Mouse (Mus musculus) thymus, adult 2 months (tissue): ENCODE measurements at regions not wholly inside any gene's neighbourhood (a gene's known extent, or its start where the extent isn't known, plus 50 kb on each side); places are given as distances from the start of the nearest gene placed in this dataset.

ENCODE experiments used
- DNase-seq: peaks from one replicate; pipeline ENCODE4 v3.0.0; 2021
- H3K27ac ChIP-seq: fragments of 200-500 bp; 2 replicates; pipeline ENCODE4 v1.5.1; 2012; ENCODE audit warnings: low read length, control low read depth; ENCODE audit not compliant: control insufficient read depth, insufficient read depth
- H3K27me3 ChIP-seq: fragments of 200-500 bp; 2 replicates; pipeline ENCODE4 v1.6.1; 2012; ENCODE audit warnings: mild to moderate bottlenecking, low read length, moderate library complexity, mixed read lengths; ENCODE audit not compliant: control insufficient read depth, insufficient read depth
- H3K36me3 ChIP-seq: fragments of 200-500 bp; 2 replicates; pipeline ENCODE4 v1.6.1; 2012; ENCODE audit warnings: mild to moderate bottlenecking, low read length, moderate library complexity; ENCODE audit not compliant: control insufficient read depth, insufficient read depth
- H3K4me1 ChIP-seq: fragments of 200-500 bp; replicated peaks from 2 replicates; pipeline ENCODE4 v1.6.1; 2012; ENCODE audit warnings: low read length; ENCODE audit not compliant: control insufficient read depth, insufficient read depth
- H3K4me3 ChIP-seq: fragments of 200-500 bp; 2 replicates; pipeline ENCODE4 v1.5.1; 2012; ENCODE audit warnings: mild to moderate bottlenecking, low read length, control low read depth, moderate library complexity; ENCODE audit not compliant: control insufficient read depth, insufficient read depth
- CTCF ChIP-seq: fragments of 200-500 bp; IDR thresholded peaks from 2 replicates; pipeline ENCODE4 v1.5.1; 2012; ENCODE audit warnings: mild to moderate bottlenecking, control low read depth, low read length, moderate library complexity, borderline replicate concordance; ENCODE audit not compliant: control insufficient read depth, poor library complexity, insufficient read depth; ENCODE audit errors: extremely low read depth
- POLR2A ChIP-seq: fragments of 200-500 bp; IDR thresholded peaks from 2 replicates; pipeline ENCODE4 v1.6.1; 2012; ENCODE audit warnings: mild to moderate bottlenecking, low read length, control low read depth, moderate library complexity; ENCODE audit not compliant: control insufficient read depth, poor library complexity, insufficient read depth; ENCODE audit errors: extremely low read depth
- WGBS: fragments of 180-500 bp; shearing (Covaris S2); methylation state at CpG from one replicate; pipeline ENCODE4 v1.1.7; 2018; 5-methylcytosine and 5-hydroxymethylcytosine counted together

DNA sequence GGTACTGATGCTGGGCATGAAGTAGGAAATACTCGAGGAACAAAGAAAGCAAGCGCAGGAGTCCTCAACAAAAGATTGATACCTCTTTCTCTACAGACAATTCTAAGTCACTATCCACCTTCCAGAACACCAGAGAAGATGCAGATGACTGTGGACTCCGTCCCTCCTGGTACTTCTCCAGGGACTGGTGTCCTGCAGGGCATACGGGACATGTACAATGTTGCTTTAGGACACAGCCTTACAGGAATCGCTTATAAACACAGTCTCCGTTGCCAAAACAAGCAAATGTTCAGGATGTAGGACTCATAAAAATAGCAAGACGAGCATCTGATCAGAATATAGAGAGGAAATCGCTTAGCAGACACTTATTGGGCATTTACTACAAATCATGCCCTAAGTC is 162.6 kb upstream of the Klf7 start:
- no peak for TF ChIP-seq CTCF
- no peak for TF ChIP-seq POLR2A
- H3K27ac ChIP-seq, result no peak overlapping the region
- WGBS, result 88% methylated on average over 8 of the region's 8 CpGs

DNA sequence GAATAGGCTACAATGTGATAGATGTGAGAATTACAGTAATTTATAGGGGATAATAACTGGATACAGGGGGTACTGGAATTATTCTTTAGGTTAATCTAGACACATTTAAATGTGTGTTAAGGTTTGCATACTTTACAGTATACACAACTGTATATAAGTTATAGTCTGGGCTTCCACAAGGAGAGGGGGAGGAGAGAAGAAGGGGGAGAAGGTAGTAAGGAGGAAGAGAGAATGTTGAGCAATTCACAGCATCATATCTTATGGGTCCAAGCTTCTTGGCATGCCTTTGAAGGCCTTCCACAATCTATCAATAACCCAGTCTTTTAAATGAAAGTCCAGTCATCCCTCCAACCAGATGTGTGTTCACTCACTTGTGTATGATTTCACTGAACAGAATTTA is 153.8 kb upstream of the Klf7 start:
- Histone ChIP-seq H3K36me3 (no peaks in the 10 kb centered on the region), H3K4me3 (no peak overlapping the region), H3K27ac (no peak overlapping the region), H3K4me1 (no peaks in the 10 kb centered on the region), H3K27me3 (no peaks in the 10 kb centered on the region)
- no peak for DNase-seq
- TF ChIP-seq CTCF (no peak), POLR2A (no peak)

More for the DNA sequence above, 162.6 kb upstream of the Klf7 start:
- H3K36me3 ChIP-seq, result no peaks in the 10 kb centered on the region
- H3K4me3 ChIP-seq, result no peak overlapping the region
- no peaks in the 10 kb centered on the region for H3K4me1 ChIP-seq
- no peaks in the 10 kb centered on the region for H3K27me3 ChIP-seq
- no peak for DNase-seq

- H3K4me3 ChIP-seq, result no peak overlapping the region
- H3K36me3 ChIP-seq, result no peaks in the 10 kb centered on the region
- no peak for DNase-seq
- 96% methylated on average over 3 of the region's 3 CpGs for WGBS
- H3K27me3 ChIP-seq, result no peaks in the 10 kb centered on the region
- H3K27ac ChIP-seq, result no peak overlapping the region
- no peak for TF ChIP-seq POLR2A
- no peak for TF ChIP-seq CTCF
- no peaks in the 10 kb centered on the region for H3K4me1 ChIP-seq
Observed at GRCm38 (mm10) chr1:64275086-64275802, 153.2 kb upstream of the Klf7 start.

GRCm38 (mm10) chr1:64257237-64257636 is 135.2 kb upstream of the Klf7 start:
- WGBS, result 95% methylated on average over 2 of the region's 2 CpGs
- Histone ChIP-seq H3K4me1 (no peaks in the 10 kb centered on the region), H3K27ac (no peak overlapping the region)

GRCm38 (mm10) chr1:64255554-64256295 is 133.6 kb upstream of the Klf7 start:
- Histone ChIP-seq H3K27ac (no peak overlapping the region), H3K4me1 (no peaks in the 10 kb centered on the region), H3K4me3 (no peak overlapping the region), H3K36me3 (no peaks in the 10 kb centered on the region), H3K27me3 (no peaks in the 10 kb centered on the region)
- TF ChIP-seq POLR2A (no peak), CTCF (no peak)
- WGBS, result 90% methylated on average over 14 of the region's 14 CpGs
- no peak for DNase-seq

More at GRCm38 (mm10) chr1:64257237-64257636, 135.2 kb upstream of the Klf7 start:
- DNase-seq, result no peak
- Histone ChIP-seq H3K27me3 (no peaks in the 10 kb centered on the region), H3K4me3 (no peak overlapping the region), H3K36me3 (no peaks in the 10 kb centered on the region)
- TF ChIP-seq POLR2A (no peak), CTCF (no peak)

- no peaks in the 10 kb centered on the region for H3K4me1 ChIP-seq
- H3K36me3 ChIP-seq, result no peaks in the 10 kb centered on the region
- 96% methylated on average over 8 of the region's 8 CpGs for WGBS
- no peak overlapping the region for H3K27ac ChIP-seq
- no peak for DNase-seq
- no peaks in the 10 kb centered on the region for H3K27me3 ChIP-seq
- no peak for TF ChIP-seq CTCF
- TF ChIP-seq POLR2A, result no peak
- no peak overlapping the region for H3K4me3 ChIP-seq
Observed at GRCm38 (mm10) chr1:64254673-64255072, 132.6 kb upstream of the Klf7 start.
